8 mouse cellular contexts compared by ENCODE assay signal in the genomic region with DNA sequence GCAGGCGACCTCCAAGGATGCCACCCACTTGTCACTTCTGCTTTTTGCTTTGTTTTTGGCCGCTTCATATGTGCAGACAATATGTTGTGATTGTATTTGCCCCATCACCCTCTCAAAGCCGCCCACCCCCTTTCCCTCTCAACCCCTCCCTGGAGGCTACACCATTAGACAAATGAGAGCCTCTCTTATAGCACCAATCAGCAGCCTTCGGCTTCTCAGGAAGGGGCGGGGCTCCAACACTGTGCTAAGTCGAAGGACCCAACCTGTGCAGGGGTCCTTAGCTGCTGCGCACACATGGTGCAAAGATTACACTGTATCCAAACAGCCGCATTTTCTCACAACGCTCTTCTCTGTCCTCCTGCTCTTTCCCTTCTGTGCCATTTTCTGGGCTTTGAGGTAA.
DNase-seq lines count a peak whose midpoint lies in the region; TF ChIP-seq lines count a peak whose summit lies in the region.
"Had no signal": no experiment of that assay in that cellular context is flagged by ENCODE, and none has a peak within 500 bp of the region (broad histone marks: within the 10 kb centered on the region; RNA-seq: fewer than 3 reads in every experiment).

No protein-coding gene starts in this region.

- 62% methylated on average over 9 of the region's 9 CpGs for WGBS in forebrain, embryonic 10.5 days
- 31% methylated on average over 9 of the region's 9 CpGs for WGBS in small intestine, adult 2 months

- no peaks in the 10 kb centered on the region for H3K9me3 ChIP-seq in forebrain, embryonic 10.5 days

- TF ChIP-seq CTCF in small intestine, adult 2 months (IDR thresholded peaks at IDR 0.05; ENCODE audit: extremely low read depth, insufficient read length, insufficient replicate concordance, low read depth, low read length): no peak

- H3K4me3 ChIP-seq in forebrain, embryonic 10.5 days: peak overlapping the region; percentile 12; the same call in 1 of the 2 replicates
- peak overlapping the region; percentile 30 for H3K4me3 ChIP-seq in small intestine, adult 2 months (ENCODE audit: low read depth, low read length)

- H3K27me3 ChIP-seq in forebrain, embryonic 10.5 days (ENCODE audit: poor library complexity, severe bottlenecking): no peaks in the 10 kb centered on the region
- H3K27me3 ChIP-seq in small intestine, adult 2 months (ENCODE audit: control insufficient read depth, insufficient read depth, low read length): no peaks in the 10 kb centered on the region

- TF ChIP-seq POLR2A in small intestine, adult 2 months (IDR thresholded peaks at IDR 0.05; ENCODE audit: low read depth, low read length): no peak

- peaks cover 27% of the 10 kb centered on the region for H3K4me1 ChIP-seq in forebrain, embryonic 10.5 days
- H3K4me1 ChIP-seq in small intestine, adult 2 months (ENCODE audit: control insufficient read depth, insufficient read depth, insufficient read length, low read length): no peaks in the 10 kb centered on the region

- intact Hi-C loops in left cerebral cortex, postnatal 10 days (cut with DNase I): no loop called here

- no peak overlapping the region for H3K27ac ChIP-seq in forebrain, embryonic 10.5 days
- H3K27ac ChIP-seq in small intestine, adult 2 months (ENCODE audit: insufficient read depth, low read depth, low read length): no peak overlapping the region

- H3K36me3 ChIP-seq in forebrain, embryonic 10.5 days (replicated peaks): no peaks in the 10 kb centered on the region
- no peaks in the 10 kb centered on the region for H3K36me3 ChIP-seq in small intestine, adult 2 months (ENCODE audit: control insufficient read depth, insufficient read depth, low read length)

- DNase-seq in layer of hippocampus, adult 9-11 months: peak; percentile 71
- no peak for DNase-seq in layer of hippocampus, postnatal 25 days (ENCODE audit: extremely low spot score in 1 of 2, low spot score in 1 of 2)
- peak; percentile 73 for DNase-seq in T-cell, adult 2 months (ENCODE audit: low spot score)
- DNase-seq in forebrain, embryonic 10.5 days (ENCODE audit: extremely low spot score, low spot score): no peak
- no peak for DNase-seq in frontal cortex, postnatal 14 days (ENCODE audit: low spot score in 2 of 2)
- DNase-seq in left cerebral cortex, postnatal 10 days (ENCODE audit: extremely low spot score in 1 of 2, low spot score in 2 of 2): no peak
- DNase-seq: cerebellum, adult 18-20 months had no signal

Comparison
In these comparisons a context has a peak if more than half of its experiments do, and no peak if none do; other contexts are left out.
1. DNase-seq: peak in layer of hippocampus, adult 9-11 months (single experiment) and T-cell, adult 2 months (single experiment); none in layer of hippocampus, postnatal 25 days (0 of 2), forebrain, embryonic 10.5 days (single experiment), frontal cortex, postnatal 14 days (0 of 2) and left cerebral cortex, postnatal 10 days (0 of 2).